Mouse (Mus musculus) monocyte, adult 2 months (primary cell): ENCODE results near the gene Baz2a.
A peak's percentile ranks its signal among the peaks of the same experiment; 100 is the strongest.
"Not testable (repeated sequence)": the region's sequence is repeated elsewhere in the genome, so short reads cannot be mapped to it uniquely, and the experiment has no call there.

Source experiments
- DNase-seq, 2 experiments: peaks; one replicate each; pipeline ENCODE4 v3.0.0; 2022; ENCODE audit warnings: low spot score in 2 of 2, low read depth in 1 of 2

Baz2a gene

GRCm38 (mm10) chr10:128081807-128082476 is 9.4 kb upstream of the Baz2a start:
- no peak for DNase-seq

DNA sequence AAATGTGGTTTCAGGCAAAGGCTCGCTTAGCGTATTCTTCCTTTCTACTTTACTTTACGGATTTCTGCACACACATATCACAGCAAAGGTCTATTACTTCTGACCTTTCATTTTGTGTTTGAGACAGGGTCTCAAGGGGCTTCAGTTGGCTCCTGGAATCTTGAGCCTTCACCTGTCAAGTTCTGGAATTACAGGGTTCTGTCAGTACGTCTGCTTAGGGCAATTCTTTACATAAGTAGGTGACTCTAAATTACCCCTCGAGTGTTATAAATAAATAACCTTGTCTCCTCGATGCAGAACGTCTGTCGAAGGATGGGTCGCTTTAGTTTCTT is 8.9 kb upstream of the Baz2a start:
- no peak for DNase-seq

- DNase-seq: peak; percentile 91 to 97
Observed at GRCm38 (mm10) chr10:128082880-128083421, 8.4 kb upstream of the Baz2a start, which contains the start of gene Atp5b. TSS of gene Atp5b (plus strand) at chr10:128083273.

- DNase-seq: no peak
Observed at GRCm38 (mm10) chr10:128083688-128084087, 7.7 kb upstream of the Baz2a start.

GRCm38 (mm10) chr10:128084160-128084559 is 7.2 kb upstream of the Baz2a start:
- no peak for DNase-seq

DNA sequence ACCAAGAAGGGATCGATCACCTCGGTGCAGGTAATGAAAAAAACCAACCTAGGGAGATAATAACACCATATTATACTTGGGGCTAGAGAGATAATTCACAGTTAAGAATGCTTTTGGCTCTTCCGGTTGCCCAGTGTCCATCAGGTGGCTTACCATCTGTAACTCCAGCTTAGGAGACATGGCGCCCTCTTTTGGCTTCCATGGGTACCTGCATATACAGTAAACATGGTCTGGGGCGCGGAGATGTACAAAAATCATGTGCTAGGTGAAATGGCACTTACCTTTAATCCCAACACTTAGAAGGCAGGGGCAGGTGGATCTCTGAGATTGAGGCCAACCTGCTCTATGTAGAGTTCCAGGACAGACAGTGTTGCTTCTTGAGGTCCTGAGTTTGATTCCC is 5.0 kb upstream of the Baz2a start:
- no peak for DNase-seq

GRCm38 (mm10) chr10:128087216-128087615 is 4.2 kb upstream of the Baz2a start:
- DNase-seq: not testable (repeated sequence)

DNA sequence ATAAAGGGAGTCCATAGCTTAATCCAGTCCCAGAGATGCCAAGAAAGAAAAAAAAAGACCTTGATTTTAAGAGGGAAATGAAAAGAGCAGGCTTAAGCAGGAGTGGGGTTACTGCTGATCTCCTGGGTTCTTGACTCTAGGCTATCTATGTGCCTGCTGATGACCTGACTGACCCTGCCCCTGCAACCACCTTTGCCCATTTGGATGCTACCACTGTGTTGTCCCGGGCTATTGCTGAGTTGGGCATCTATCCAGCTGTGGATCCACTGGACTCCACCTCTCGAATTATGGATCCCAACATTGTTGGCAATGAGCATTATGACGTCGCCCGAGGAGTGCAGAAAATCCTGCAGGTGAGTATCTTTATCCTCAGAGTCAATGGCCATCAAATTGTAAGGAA is 3.2 kb upstream of the Baz2a start:
- no peak for DNase-seq

- DNase-seq: no peak
Observed at GRCm38 (mm10) chr10:128089842-128090241, 1.5 kb upstream of the Baz2a start.

- DNase-seq: peak; percentile 65 to 86
Observed at GRCm38 (mm10) chr10:128090651-128091563, 470 bp upstream of the Baz2a start.

- peak in 1 of 2 experiments; percentile 40 for DNase-seq
Observed at GRCm38 (mm10) chr10:128092506-128093495, 1.4 kb downstream of the Baz2a start.

DNA sequence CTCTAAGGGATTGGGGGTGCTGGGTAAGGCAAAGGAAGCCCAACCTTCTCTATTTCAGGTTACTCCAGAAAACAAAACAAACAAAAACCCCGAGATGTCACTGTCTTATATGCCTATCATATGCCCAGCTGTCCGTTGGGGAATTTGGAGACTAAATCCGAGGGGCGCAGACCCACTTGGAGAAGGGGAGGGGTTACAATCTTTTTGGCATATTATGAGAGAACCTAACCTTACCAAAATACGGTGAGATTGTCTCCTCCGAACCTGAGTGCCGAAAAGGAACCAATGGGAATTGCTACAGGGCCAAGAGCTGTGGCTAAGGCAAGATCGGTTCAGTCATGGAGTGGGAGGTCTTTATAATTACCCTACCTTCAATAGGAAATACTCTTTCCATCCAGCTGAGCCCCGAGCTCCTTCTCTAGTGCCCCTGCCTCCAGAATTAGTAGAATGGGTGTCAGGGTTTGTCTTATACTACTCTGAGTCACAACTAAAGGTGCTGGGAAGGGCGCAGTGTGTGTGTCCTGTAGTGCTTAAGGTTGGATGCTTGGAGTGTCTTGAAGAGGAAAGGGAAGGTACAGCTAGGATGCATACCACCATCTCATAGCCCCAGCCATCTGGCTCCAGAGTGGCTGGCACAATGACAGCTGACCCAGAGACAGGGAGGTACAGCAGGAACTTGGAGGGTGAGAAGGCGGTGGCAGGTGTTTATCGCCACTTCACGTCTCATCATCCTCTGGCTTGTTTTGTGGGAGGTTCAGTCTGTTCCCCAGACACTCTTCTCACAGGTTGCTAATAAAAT is 2.3 kb downstream of the Baz2a start:
- DNase-seq: no peak

DNA sequence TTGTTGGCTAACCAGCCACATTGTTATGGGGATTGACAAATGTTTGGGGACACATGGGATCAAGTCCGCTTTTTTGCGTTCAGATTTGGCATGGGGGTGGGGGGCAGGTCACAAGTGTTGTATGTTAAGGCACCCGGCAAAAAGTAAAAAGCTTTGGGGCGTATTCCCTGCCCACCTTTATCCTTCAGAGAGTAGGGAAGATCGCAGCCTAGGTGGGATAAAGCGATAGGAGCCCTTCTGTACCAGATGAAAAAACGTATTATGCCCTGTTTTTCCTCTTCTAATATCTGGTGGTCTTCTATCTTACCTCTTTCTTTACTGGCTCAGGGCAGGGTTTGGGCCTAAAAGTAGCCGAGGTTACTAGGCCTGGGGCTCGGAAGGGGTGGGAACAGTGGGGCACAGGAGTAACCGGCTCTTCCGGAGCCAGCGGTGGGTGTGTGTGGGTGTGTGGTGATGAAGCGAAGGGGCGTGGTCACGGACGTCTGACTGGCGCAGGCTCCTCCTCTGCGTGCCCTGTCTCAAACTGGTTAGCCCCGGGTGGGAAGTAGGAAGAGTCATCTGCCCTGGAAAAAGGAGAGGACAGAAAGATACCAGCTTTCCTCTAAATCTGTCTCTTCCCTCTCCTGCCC is 3.1 kb downstream of the Baz2a start:
- DNase-seq: peak; percentile 63 to 76

GRCm38 (mm10) chr10:128095003-128095636 is 3.7 kb downstream of the Baz2a start:
- no peak for DNase-seq

- no peak for DNase-seq
Observed at GRCm38 (mm10) chr10:128096313-128096692, 4.9 kb downstream of the Baz2a start.

GRCm38 (mm10) chr10:128096693-128097586 is 5.6 kb downstream of the Baz2a start:
- DNase-seq: peak in 1 of 2 experiments; percentile 64

- DNase-seq: peak in 1 of 2 experiments; percentile 24
Observed at GRCm38 (mm10) chr10:128097587-128097971, 6.2 kb downstream of the Baz2a start.

DNA sequence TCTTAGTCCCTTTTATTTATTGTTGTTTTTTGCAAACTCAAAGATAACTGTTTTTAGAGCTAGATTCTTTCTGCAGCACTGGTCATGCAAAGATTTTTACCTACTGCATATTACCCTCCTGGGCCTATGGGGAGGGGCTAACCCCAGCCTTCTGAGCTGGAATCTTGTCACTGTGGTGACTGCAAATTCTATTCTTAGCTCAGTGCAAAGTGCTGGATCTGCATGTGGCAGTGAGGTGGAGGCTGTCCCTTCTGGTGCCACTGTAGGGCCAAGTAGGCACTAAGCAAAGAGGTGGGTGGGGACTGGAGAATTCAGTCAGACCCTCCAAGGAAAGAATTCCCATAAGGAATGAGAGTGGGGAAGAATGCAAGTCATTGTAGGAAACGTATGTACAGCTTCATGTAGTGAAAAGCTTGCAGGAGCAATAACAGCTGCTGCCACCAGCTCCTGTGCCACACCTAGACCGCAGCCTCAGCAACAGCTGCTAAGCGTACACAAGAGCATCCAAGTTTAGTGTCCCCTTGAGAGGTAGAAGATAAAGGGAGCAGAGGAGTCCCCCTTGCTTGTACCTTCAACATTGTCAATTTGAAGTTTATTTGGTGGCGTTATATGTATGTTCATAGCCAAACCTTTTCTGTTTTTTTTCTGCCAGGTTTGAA is 18.9 kb downstream of the Baz2a start:
- no peak for DNase-seq
